Mouse (Mus musculus) C2C12 (cell line): Measurements from ENCODE around the gene Reln.

Experiments
- CEBPB ChIP-seq: IDR thresholded peaks from one replicate; pipeline ENCODE4 v1.6.1; 2011; ENCODE audit warnings: low read depth, mild to moderate bottlenecking, control low read depth, moderate library complexity
- CTCF ChIP-seq: IDR thresholded peaks from one replicate; pipeline ENCODE4 v1.5.1; 2011; ENCODE audit not compliant: control insufficient read depth, insufficient read depth, insufficient read length
- MAX ChIP-seq: IDR thresholded peaks from one replicate; pipeline ENCODE4 v1.6.1; 2011; ENCODE audit warnings: mild to moderate bottlenecking, control low read depth
- MYOD1 ChIP-seq: IDR thresholded peaks from one replicate; pipeline ENCODE4 v1.6.1; 2011; ENCODE audit warnings: low read depth; ENCODE audit not compliant: control insufficient read depth, insufficient read length

DNA sequence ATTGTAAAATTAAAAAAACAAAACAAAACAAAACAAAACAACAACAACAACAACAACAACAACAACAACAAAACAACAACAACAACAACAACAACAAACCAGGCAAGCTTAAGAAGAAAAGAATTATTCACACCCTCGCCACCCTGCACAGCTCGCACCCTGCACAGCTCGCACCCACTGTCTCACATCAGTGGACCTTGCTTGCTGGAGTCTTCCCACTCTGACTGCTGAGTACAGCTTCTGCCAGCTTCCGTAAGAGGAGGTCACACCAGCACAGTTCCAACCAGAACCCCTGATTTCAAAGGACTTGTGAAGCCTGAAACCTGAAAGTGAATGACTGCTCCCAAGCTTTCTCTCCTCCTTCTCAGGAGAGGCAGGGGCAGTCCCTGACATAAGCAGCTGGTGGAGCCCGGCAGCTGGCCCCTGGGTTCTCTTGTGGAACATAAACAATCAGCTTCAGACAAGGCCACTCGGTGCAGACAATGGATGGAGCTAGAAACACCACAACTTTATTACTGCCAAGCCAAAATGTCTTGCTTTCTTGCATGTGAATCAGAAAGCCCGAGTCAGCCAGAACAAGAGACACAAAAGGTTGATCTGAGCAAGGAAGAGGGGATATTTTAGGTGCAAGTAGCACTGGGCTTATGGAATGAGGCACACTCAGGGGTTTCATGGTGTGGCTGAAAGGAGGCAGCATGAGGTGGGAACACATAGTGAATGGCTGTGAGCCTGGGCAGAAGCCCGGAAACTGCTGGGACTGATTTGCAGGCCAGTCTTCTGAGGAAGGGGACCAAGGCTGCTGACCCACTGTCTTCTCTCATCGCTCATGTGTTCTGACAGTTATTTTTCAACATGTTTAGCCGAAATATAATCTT, 180.2 kb downstream of the Reln start:
- no peak for TF ChIP-seq MAX
- TF ChIP-seq CTCF = no peak
- TF ChIP-seq MYOD1 = no peak
- TF ChIP-seq CEBPB = no peak
